Mouse (Mus musculus) embryonic facial prominence, embryonic 13.5 days (tissue): ENCODE measurements around the gene Ptpn14. TPM values are rescaled to one million over a fixed set of nuclear protein-coding genes. Genes with fewer than 3 reads are reported as not detected.
A peak's percentile ranks its signal among the peaks of the same experiment; 100 is the strongest.

Source experiments
- ATAC-seq: fragments of 200-750 bp; cut with Nextera tagmentation; 2 replicates; pipeline ENCODE4 v1.8.0; 2017; ENCODE audit warnings: low read depth; ENCODE audit not compliant: insufficient number of reproducible peaks, insufficient read depth, low FRiP score, low TSS enrichment
- H3K27ac ChIP-seq: fragments of 300-500 bp; sonication (generic); 2 replicates; pipeline ENCODE4 v1.5.1; 2015; ENCODE audit warnings: moderate library complexity, mild to moderate bottlenecking, inconsistent platforms
- H3K27me3 ChIP-seq: fragments of 300-500 bp; sonication (generic); 2 replicates; pipeline ENCODE4 v1.6.1; 2015; ENCODE audit warnings: mild to moderate bottlenecking, inconsistent platforms
- H3K36me3 ChIP-seq: fragments of 300-500 bp; sonication (generic); 2 replicates; pipeline ENCODE4 v1.6.1; 2015; ENCODE audit warnings: mild to moderate bottlenecking, inconsistent platforms
- H3K4me1 ChIP-seq: fragments of 300-500 bp; sonication (generic); 2 replicates; pipeline ENCODE4 v1.6.1; 2015; ENCODE audit warnings: inconsistent platforms
- H3K4me2 ChIP-seq: fragments of 300-500 bp; sonication (generic); 2 replicates; pipeline ENCODE4 v1.6.1; 2015; ENCODE audit warnings: moderate library complexity, mild to moderate bottlenecking, inconsistent platforms
- H3K4me3 ChIP-seq: fragments of 300-500 bp; sonication (generic); 2 replicates; pipeline ENCODE4 v1.5.1; 2015; ENCODE audit warnings: mild to moderate bottlenecking, inconsistent platforms
- H3K9ac ChIP-seq: fragments of 300-500 bp; sonication (generic); 2 replicates; pipeline ENCODE4 v1.6.1; 2015; ENCODE audit warnings: mild to moderate bottlenecking, inconsistent platforms
- H3K9me3 ChIP-seq: fragments of 300-500 bp; sonication (generic); 2 replicates; pipeline ENCODE4 v1.6.1; 2016; ENCODE audit warnings: inconsistent platforms
- WGBS: fragments of 180-500 bp; shearing (Covaris S2); methylation state at CpG from one replicate; pipeline ENCODE4 v1.1.7; 2015; ENCODE audit warnings: mixed read lengths; 5-methylcytosine and 5-hydroxymethylcytosine counted together
- polyA plus RNA-seq: library from polyadenylated mRNA; unstranded; fragments of >200 nt; fragmentation: Nextera tagmentation; extraction: Ambion mirVana; gene quantifications from 2 replicates; pipeline ENCODE4 v1.2.1, GENCODE M21; 2015

Ptpn14 gene
- polyA plus RNA-seq, 1 experiment from 2014 or later = 14.0 TPM

GRCm38 (mm10) chr1:189750233-189750632 lies 22.2 kb downstream of the Ptpn14 start:
- no peak overlapping the region for H3K27ac ChIP-seq
- 78% methylated on average over 5 of the region's 5 CpGs for WGBS

GRCm38 (mm10) chr1:189752245-189752644 lies 24.2 kb downstream of the Ptpn14 start:
- H3K4me3 ChIP-seq = no peak overlapping the region
- peaks cover 49% of the 10 kb centered on the region for H3K4me1 ChIP-seq
- no peak overlapping the region for H3K27ac ChIP-seq
- no peak overlapping the region for H3K9ac ChIP-seq
- WGBS = 81% methylated on average over 6 of the region's 6 CpGs
- no peak overlapping the region for H3K4me2 ChIP-seq
- H3K9me3 ChIP-seq = no peaks in the 10 kb centered on the region
- ATAC-seq = no peak
- H3K27me3 ChIP-seq = no peaks in the 10 kb centered on the region
- 0 out of 2 replicates have a peak, but pooled peaks cover 5% of the 10 kb centered on the region for H3K36me3 ChIP-seq

More at GRCm38 (mm10) chr1:189750233-189750632, 22.2 kb downstream of the Ptpn14 start:
- peaks cover 40% of the 10 kb centered on the region for H3K4me1 ChIP-seq
- no peaks in the 10 kb centered on the region for H3K27me3 ChIP-seq
- no peak overlapping the region for H3K4me2 ChIP-seq
- no peak for ATAC-seq
- H3K36me3 ChIP-seq = 0 out of 2 replicates have a peak, but pooled peaks cover 5% of the 10 kb centered on the region
- H3K4me3 ChIP-seq = no peak overlapping the region
- H3K9ac ChIP-seq = no peak overlapping the region
- no peaks in the 10 kb centered on the region for H3K9me3 ChIP-seq

GRCm38 (mm10) chr1:189755072-189755471 lies 27.0 kb downstream of the Ptpn14 start:
- no peaks in the 10 kb centered on the region for H3K27me3 ChIP-seq
- H3K4me2 ChIP-seq = no peak overlapping the region
- no peaks in the 10 kb centered on the region for H3K9me3 ChIP-seq
- no peak for ATAC-seq
- WGBS = 48% methylated on average over 8 of the region's 8 CpGs
- H3K9ac ChIP-seq = 0 out of 2 replicates have a peak overlapping the region, but pooled peaks have one; percentile 21
- peak overlapping the region; percentile 51 for H3K27ac ChIP-seq
- no peaks in the 10 kb centered on the region; the same call in 1 of the 2 replicates for H3K36me3 ChIP-seq
- H3K4me3 ChIP-seq = no peak overlapping the region
- H3K4me1 ChIP-seq = peaks cover 42% of the 10 kb centered on the region

- peaks cover 54% of the 10 kb centered on the region for H3K4me1 ChIP-seq
- ATAC-seq = no peak
- 32% methylated on average over 19 of the region's 19 CpGs for WGBS
- 0 out of 2 replicates have a peak overlapping the region, but pooled peaks have one; percentile 6 for H3K9ac ChIP-seq
- H3K27ac ChIP-seq = peak overlapping the region; percentile 48
- no peaks in the 10 kb centered on the region for H3K9me3 ChIP-seq
- H3K4me2 ChIP-seq = peak overlapping the region; percentile 24; the same call in 1 of the 2 replicates
- no peaks in the 10 kb centered on the region for H3K27me3 ChIP-seq
- H3K36me3 ChIP-seq = no peaks in the 10 kb centered on the region; the same call in 1 of the 2 replicates
- no peak overlapping the region for H3K4me3 ChIP-seq
Observed at GRCm38 (mm10) chr1:189756306-189757053, 28.4 kb downstream of the Ptpn14 start.

GRCm38 (mm10) chr1:189757054-189757408 lies 29.0 kb downstream of the Ptpn14 start:
- no peak overlapping the region for H3K9ac ChIP-seq
- peaks cover 59% of the 10 kb centered on the region for H3K4me1 ChIP-seq
- no peaks in the 10 kb centered on the region for H3K9me3 ChIP-seq
- H3K27me3 ChIP-seq = no peaks in the 10 kb centered on the region
- peak overlapping the region; percentile 24; the same call in 1 of the 2 replicates for H3K4me2 ChIP-seq
- peak overlapping the region; percentile 48; the same call in 1 of the 2 replicates for H3K27ac ChIP-seq
- no peak for ATAC-seq
- 67% methylated on average over 7 of the region's 7 CpGs for WGBS
- H3K36me3 ChIP-seq = no peaks in the 10 kb centered on the region; the same call in 1 of the 2 replicates
- H3K4me3 ChIP-seq = no peak overlapping the region

GRCm38 (mm10) chr1:189761581-189762021 lies 33.5 kb downstream of the Ptpn14 start:
- H3K4me3 ChIP-seq = no peak overlapping the region
- H3K36me3 ChIP-seq = no peaks in the 10 kb centered on the region; the same call in 1 of the 2 replicates
- no peak for ATAC-seq
- H3K4me2 ChIP-seq = no peak overlapping the region
- WGBS = 27% methylated on average over 6 of the region's 6 CpGs
- H3K27ac ChIP-seq = no peak overlapping the region
- no peak overlapping the region for H3K9ac ChIP-seq
- peaks cover 40% of the 10 kb centered on the region for H3K4me1 ChIP-seq
- H3K9me3 ChIP-seq = no peaks in the 10 kb centered on the region
- H3K27me3 ChIP-seq = no peaks in the 10 kb centered on the region

- H3K36me3 ChIP-seq = no peaks in the 10 kb centered on the region
- no peaks in the 10 kb centered on the region for H3K9me3 ChIP-seq
- H3K9ac ChIP-seq = no peak overlapping the region
- WGBS = 73% methylated on average over 5 of the region's 5 CpGs
- H3K4me3 ChIP-seq = no peak overlapping the region
- H3K4me1 ChIP-seq = peaks cover 46% of the 10 kb centered on the region
- H3K27me3 ChIP-seq = no peaks in the 10 kb centered on the region
- ATAC-seq = no peak
- no peak overlapping the region for H3K4me2 ChIP-seq
- H3K27ac ChIP-seq = no peak overlapping the region
Observed at GRCm38 (mm10) chr1:189764258-189764657, 36.2 kb downstream of the Ptpn14 start.

- Histone ChIP-seq H3K27me3 (no peaks in the 10 kb centered on the region), H3K9ac (no peak overlapping the region), H3K27ac (no peak overlapping the region), H3K4me3 (no peak overlapping the region), H3K36me3 (no peaks in the 10 kb centered on the region), H3K4me2 (no peak overlapping the region), H3K4me1 (peaks cover 39% of the 10 kb centered on the region), H3K9me3 (no peaks in the 10 kb centered on the region)
- ATAC-seq = no peak
- 62% methylated on average over 10 of the region's 10 CpGs for WGBS
Observed at GRCm38 (mm10) chr1:189767164-189767563, 39.1 kb downstream of the Ptpn14 start.

GRCm38 (mm10) chr1:189767910-189768309 lies 39.8 kb downstream of the Ptpn14 start:
- no peak for ATAC-seq
- Histone ChIP-seq H3K9ac (no peak overlapping the region), H3K27me3 (no peaks in the 10 kb centered on the region), H3K4me1 (peaks cover 39% of the 10 kb centered on the region), H3K27ac (no peak overlapping the region), H3K4me3 (no peak overlapping the region), H3K36me3 (no peaks in the 10 kb centered on the region), H3K4me2 (no peak overlapping the region), H3K9me3 (no peaks in the 10 kb centered on the region)
- 72% methylated on average over 9 of the region's 9 CpGs for WGBS

- no peaks in the 10 kb centered on the region for H3K9me3 ChIP-seq
- H3K9ac ChIP-seq = no peak overlapping the region
- no peaks in the 10 kb centered on the region for H3K27me3 ChIP-seq
- H3K36me3 ChIP-seq = no peaks in the 10 kb centered on the region
- no peak for ATAC-seq
- no peak overlapping the region for H3K4me2 ChIP-seq
- no peak overlapping the region for H3K4me3 ChIP-seq
- WGBS = 81% methylated on average over 3 of the region's 3 CpGs
- H3K27ac ChIP-seq = no peak overlapping the region
- H3K4me1 ChIP-seq = peaks cover 54% of the 10 kb centered on the region
Observed at GRCm38 (mm10) chr1:189770516-189770915, 42.4 kb downstream of the Ptpn14 start.

- Histone ChIP-seq H3K36me3 (no peaks in the 10 kb centered on the region), H3K4me3 (no peak overlapping the region), H3K9me3 (no peaks in the 10 kb centered on the region), H3K4me2 (no peak overlapping the region), H3K27ac (no peak overlapping the region), H3K27me3 (no peaks in the 10 kb centered on the region), H3K4me1 (peaks cover 54% of the 10 kb centered on the region), H3K9ac (no peak overlapping the region)
- WGBS = 65% methylated on average over 10 of the region's 10 CpGs
- no peak for ATAC-seq
Observed at GRCm38 (mm10) chr1:189772707-189773106, 44.6 kb downstream of the Ptpn14 start.

- no peaks in the 10 kb centered on the region for H3K9me3 ChIP-seq
- no peak overlapping the region for H3K4me2 ChIP-seq
- no peak for ATAC-seq
- H3K9ac ChIP-seq = no peak overlapping the region
- H3K27me3 ChIP-seq = no peaks in the 10 kb centered on the region
- H3K4me3 ChIP-seq = no peak overlapping the region
- WGBS = 62% methylated on average over 1 of the region's 1 CpGs
- H3K4me1 ChIP-seq = peaks cover 63% of the 10 kb centered on the region
- no peaks in the 10 kb centered on the region for H3K36me3 ChIP-seq
- H3K27ac ChIP-seq = no peak overlapping the region
Observed at GRCm38 (mm10) chr1:189774778-189775177, 46.7 kb downstream of the Ptpn14 start.
